Mouse (Mus musculus) cerebellum, adult 2 months (tissue): ENCODE data around the gene Diexf. TPM values are rescaled to one million over a fixed set of nuclear protein-coding genes. Genes with fewer than 3 reads are reported as not detected.
A peak's percentile ranks its signal among the peaks of the same experiment; 100 is the strongest.

Experiments
- DNase-seq, 2 experiments: peaks; one replicate each; pipeline ENCODE4 v3.0.0; 2021
- H3K27ac ChIP-seq: fragments of 200-500 bp; 2 replicates; pipeline ENCODE4 v1.5.1; 2012; ENCODE audit warnings: low read length, control low read depth, inconsistent platforms; ENCODE audit not compliant: insufficient read depth
- H3K27me3 ChIP-seq: fragments of 200-500 bp; 2 replicates; pipeline ENCODE4 v1.6.1; 2012; ENCODE audit warnings: inconsistent platforms, mild to moderate bottlenecking, low read length, moderate library complexity; ENCODE audit not compliant: control insufficient read depth, insufficient read depth
- H3K4me1 ChIP-seq: fragments of 200-500 bp; 2 replicates; pipeline ENCODE4 v1.6.1; 2011; ENCODE audit warnings: low read length; ENCODE audit not compliant: control insufficient read depth, insufficient read depth
- H3K4me3 ChIP-seq: fragments of 200-500 bp; replicated peaks from 2 replicates; pipeline ENCODE3; 2011; ENCODE audit warnings: mild to moderate bottlenecking, low read depth, low read length, control low read depth; ENCODE audit not compliant: insufficient read depth
- CTCF ChIP-seq: fragments of 200-500 bp; IDR thresholded peaks from 2 replicates; pipeline ENCODE4 v1.5.1; 2011; ENCODE audit warnings: low read depth, mild to moderate bottlenecking, control low read depth, low read length, moderate library complexity, borderline replicate concordance; ENCODE audit not compliant: insufficient read depth
- POLR2A ChIP-seq: fragments of 200-500 bp; IDR thresholded peaks from 2 replicates; pipeline ENCODE4 v1.6.1; 2011; ENCODE audit warnings: low read length, control low read depth, borderline replicate concordance; ENCODE audit not compliant: insufficient read depth
- WGBS: fragments of 180-500 bp; shearing (Covaris S2); methylation state at CpG from one replicate; pipeline ENCODE4 v1.1.7; 2018; 5-methylcytosine and 5-hydroxymethylcytosine counted together
- polyA plus RNA-seq: library from polyadenylated mRNA; depleted of rRNA; stranded (reverse); fragments of >200 nt; gene quantifications from 2 replicates; pipeline ENCODE4 v1.2.3, GENCODE M21; 2012

Gene Diexf
- polyA plus RNA-seq, 1 experiment: 17.7 TPM

GRCm38 (mm10) chr1:193112093-193112492 lies 18.0 kb downstream of the Diexf start:
- 90% methylated on average over 9 of the region's 9 CpGs for WGBS
- H3K4me3 ChIP-seq: no peak overlapping the region
- H3K4me1 ChIP-seq: no peaks in the 10 kb centered on the region
- no peak for DNase-seq
- H3K27me3 ChIP-seq: no peaks in the 10 kb centered on the region
- no peak for TF ChIP-seq CTCF
- no peak for TF ChIP-seq POLR2A
- no peak overlapping the region for H3K27ac ChIP-seq

DNA sequence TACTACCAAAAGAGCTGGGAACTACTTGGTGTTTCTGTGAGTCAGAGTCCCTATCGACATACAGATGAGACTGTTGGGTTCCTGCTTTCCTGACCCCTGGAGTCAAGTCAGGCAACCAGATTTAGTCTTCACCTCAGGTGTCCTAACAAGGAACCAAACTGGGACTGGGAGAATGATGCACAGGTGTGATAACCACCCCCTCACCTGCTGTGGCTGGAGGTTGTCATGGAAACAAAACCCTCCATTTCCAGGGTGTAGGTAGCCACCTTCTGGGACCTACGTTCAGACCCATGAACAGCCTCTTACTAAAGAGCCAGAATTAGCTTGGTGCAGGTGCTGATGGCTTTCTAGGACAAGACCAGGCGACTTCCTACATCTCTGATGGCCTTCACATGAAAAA lies 27.1 kb downstream of the Diexf start:
- 65% methylated on average over 3 of the region's 3 CpGs for WGBS
- DNase-seq: no peak
- Histone ChIP-seq H3K27ac (no peak overlapping the region), H3K4me3 (no peak overlapping the region), H3K4me1 (peaks cover 7% of the 10 kb centered on the region), H3K27me3 (no peaks in the 10 kb centered on the region)
- no peak for TF ChIP-seq POLR2A
- TF ChIP-seq CTCF: no peak

- Histone ChIP-seq H3K27ac (no peak overlapping the region), H3K4me3 (no peak overlapping the region), H3K27me3 (no peaks in the 10 kb centered on the region), H3K4me1 (peaks cover 7% of the 10 kb centered on the region)
- TF ChIP-seq CTCF (no peak), POLR2A (no peak)
- DNase-seq: peak; percentile 35 to 49
- WGBS: 59% methylated on average over 5 of the region's 5 CpGs
Observed at GRCm38 (mm10) chr1:193102556-193102955, 27.5 kb downstream of the Diexf start.

DNA sequence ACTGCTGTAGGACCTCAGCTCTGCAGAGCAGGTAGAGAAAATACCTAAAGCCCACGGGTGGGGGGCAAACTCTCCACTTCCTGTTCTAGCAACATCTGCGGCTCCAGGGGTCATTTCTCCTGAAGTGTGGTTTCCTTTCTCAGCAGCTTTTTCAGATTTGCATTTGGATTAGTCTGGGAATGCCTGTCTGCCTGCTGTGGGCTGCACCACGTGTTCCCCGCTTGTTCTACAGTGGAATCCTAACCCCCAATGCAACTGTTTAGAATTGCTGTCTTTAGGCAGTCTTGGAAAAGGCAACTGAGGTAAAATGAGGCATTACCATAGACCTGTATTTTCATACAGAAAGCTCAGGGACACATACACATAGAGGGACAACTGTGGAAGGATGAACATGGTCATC lies 28.0 kb downstream of the Diexf start:
- Histone ChIP-seq H3K4me1 (peaks cover 7% of the 10 kb centered on the region), H3K27me3 (no peaks in the 10 kb centered on the region), H3K4me3 (no peak overlapping the region), H3K27ac (no peak overlapping the region)
- no peak for TF ChIP-seq CTCF
- no peak for TF ChIP-seq POLR2A
- no peak for DNase-seq
- WGBS: 63% methylated on average over 4 of the region's 4 CpGs

- TF ChIP-seq CTCF: no peak
- no peak for TF ChIP-seq POLR2A
- Histone ChIP-seq H3K27ac (no peak overlapping the region), H3K4me3 (no peak overlapping the region), H3K27me3 (no peaks in the 10 kb centered on the region), H3K4me1 (peaks cover 7% of the 10 kb centered on the region)
- no peak for DNase-seq
- WGBS: 12% methylated on average over 3 of the region's 3 CpGs
Observed at GRCm38 (mm10) chr1:193098946-193099345, 31.1 kb downstream of the Diexf start.

DNA sequence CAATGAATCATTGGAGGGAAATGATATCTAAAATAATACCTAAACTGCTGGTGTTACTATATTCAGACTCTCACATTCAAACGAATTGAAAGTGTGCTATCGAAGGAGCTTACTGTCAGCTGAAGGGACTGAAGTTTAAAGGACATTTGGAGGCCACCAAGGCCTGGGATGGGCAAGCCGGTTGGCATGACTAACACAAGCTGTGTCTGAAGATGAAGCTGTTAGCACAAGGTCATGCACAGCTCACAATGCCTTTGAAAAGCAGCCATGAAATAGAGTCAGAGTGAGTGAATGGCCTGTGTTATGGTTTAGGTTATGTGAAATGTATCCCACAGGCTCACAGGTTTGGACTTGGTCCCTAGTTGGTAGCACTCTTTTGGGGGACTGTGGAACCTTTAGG lies 36.5 kb downstream of the Diexf start:
- Histone ChIP-seq H3K27ac (no peak overlapping the region), H3K27me3 (no peaks in the 10 kb centered on the region), H3K4me3 (no peak overlapping the region), H3K4me1 (peaks cover 6% of the 10 kb centered on the region; the same call in 1 of the 2 replicates)
- TF ChIP-seq POLR2A (no peak), CTCF (no peak)
- 82% methylated on average over 3 of the region's 3 CpGs for WGBS
- no peak for DNase-seq

GRCm38 (mm10) chr1:193092771-193093170 lies 37.3 kb downstream of the Diexf start:
- H3K4me3 ChIP-seq: no peak overlapping the region
- TF ChIP-seq POLR2A: no peak
- no peak for TF ChIP-seq CTCF
- H3K27ac ChIP-seq: no peak overlapping the region
- no peak for DNase-seq
- WGBS: 79% methylated on average over 1 of the region's 1 CpGs
- H3K27me3 ChIP-seq: no peaks in the 10 kb centered on the region
- H3K4me1 ChIP-seq: peaks cover 6% of the 10 kb centered on the region; the same call in 1 of the 2 replicates

- 70% methylated on average over 11 of the region's 11 CpGs for WGBS
- H3K27ac ChIP-seq: no peak overlapping the region
- TF ChIP-seq POLR2A (no peak), CTCF (no peak)
- no peak for DNase-seq
- no peak overlapping the region for H3K4me3 ChIP-seq
- no peaks in the 10 kb centered on the region for H3K27me3 ChIP-seq
- H3K4me1 ChIP-seq: peaks cover 6% of the 10 kb centered on the region; the same call in 1 of the 2 replicates
Observed at GRCm38 (mm10) chr1:193090894-193091293, 39.2 kb downstream of the Diexf start.

GRCm38 (mm10) chr1:193090211-193090871 lies 39.7 kb downstream of the Diexf start:
- Histone ChIP-seq H3K27me3 (no peaks in the 10 kb centered on the region), H3K4me1 (peaks cover 6% of the 10 kb centered on the region; the same call in 1 of the 2 replicates), H3K27ac (no peak overlapping the region), H3K4me3 (no peak overlapping the region)
- no peak for TF ChIP-seq CTCF
- no peak for TF ChIP-seq POLR2A
- DNase-seq: peak; percentile 42 to 62
- WGBS: 19% methylated on average over 18 of the region's 18 CpGs
